Mouse (Mus musculus): ENCODE results near the gene Kcna6.

Kcna6 gene

GRCm38 (mm10) chr6:126736996-126737395 lies 3.5 kb downstream of the Kcna6 start:
- no peak for DNase-seq (ENCODE audit: low read depth, low spot score)

- no peak for DNase-seq (ENCODE audit: low read depth, low spot score)
Measured at GRCm38 (mm10) chr6:126735806-126736205, 4.7 kb downstream of the Kcna6 start.

- DNase-seq (ENCODE audit: low read depth, low spot score) = no peak
Measured at GRCm38 (mm10) chr6:126732645-126733044, 7.8 kb downstream of the Kcna6 start.

- no peak for DNase-seq (ENCODE audit: low read depth, low spot score)
Measured at GRCm38 (mm10) chr6:126728803-126729202, 11.7 kb downstream of the Kcna6 start.

- no peak for DNase-seq (ENCODE audit: low read depth, low spot score)
Measured at GRCm38 (mm10) chr6:126718423-126719087, 21.9 kb downstream of the Kcna6 start.

GRCm38 (mm10) chr6:126712531-126712930 lies 27.9 kb downstream of the Kcna6 start:
- no peak for DNase-seq (ENCODE audit: low read depth, low spot score)

GRCm38 (mm10) chr6:126705936-126706335 lies 34.5 kb downstream of the Kcna6 start:
- no peak for DNase-seq (ENCODE audit: low read depth, low spot score)

GRCm38 (mm10) chr6:126704430-126704829 lies 36.0 kb downstream of the Kcna6 start:
- peak; percentile 70 for DNase-seq (ENCODE audit: low read depth, low spot score)

- DNase-seq (ENCODE audit: low read depth, low spot score) = peak; percentile 79
Measured at GRCm38 (mm10) chr6:126702116-126702515, 38.4 kb downstream of the Kcna6 start.

- no peak for DNase-seq (ENCODE audit: low read depth, low spot score)
Measured at GRCm38 (mm10) chr6:126701196-126701595, 39.3 kb downstream of the Kcna6 start.

GRCm38 (mm10) chr6:126699995-126700394 lies 40.5 kb downstream of the Kcna6 start:
- no peak for DNase-seq (ENCODE audit: low read depth, low spot score)

GRCm38 (mm10) chr6:126687120-126687519 lies 53.4 kb downstream of the Kcna6 start:
- DNase-seq (ENCODE audit: low read depth, low spot score) = no peak

- no peak for DNase-seq (ENCODE audit: low read depth, low spot score)
Measured at GRCm38 (mm10) chr6:126685135-126685534, 55.3 kb downstream of the Kcna6 start.

- no peak for DNase-seq (ENCODE audit: low read depth, low spot score)
Measured at GRCm38 (mm10) chr6:126678961-126679360, 61.5 kb downstream of the Kcna6 start.

- no peak for DNase-seq (ENCODE audit: low read depth, low spot score)
Measured at GRCm38 (mm10) chr6:126667001-126667400, 73.5 kb downstream of the Kcna6 start.

GRCm38 (mm10) chr6:126666091-126666490 lies 74.4 kb downstream of the Kcna6 start:
- no peak for DNase-seq (ENCODE audit: low read depth, low spot score)

- DNase-seq (ENCODE audit: low read depth, low spot score) = no peak
Measured at GRCm38 (mm10) chr6:126664569-126664968, 75.9 kb downstream of the Kcna6 start.

Data from mesoderm, embryonic 11.5 days (tissue).